Mouse (Mus musculus) fat pad, adult 2 months (tissue): ENCODE measurements at regions not wholly inside any gene's neighbourhood (a gene's known extent, or its start where the extent isn't known, plus 50 kb on each side); places are given as distances from the start of the nearest gene placed in this dataset.

Source experiments
- DNase-seq: peaks from one replicate; pipeline ENCODE4 v3.0.0-alpha.2; 2011; ENCODE audit warnings: low read depth, low spot score; ENCODE audit errors: extremely low read depth

- no peak for DNase-seq
Observed at GRCm38 (mm10) chr15:55966780-55967179, 1510.6 kb downstream of the Slc22a22 start.

DNA sequence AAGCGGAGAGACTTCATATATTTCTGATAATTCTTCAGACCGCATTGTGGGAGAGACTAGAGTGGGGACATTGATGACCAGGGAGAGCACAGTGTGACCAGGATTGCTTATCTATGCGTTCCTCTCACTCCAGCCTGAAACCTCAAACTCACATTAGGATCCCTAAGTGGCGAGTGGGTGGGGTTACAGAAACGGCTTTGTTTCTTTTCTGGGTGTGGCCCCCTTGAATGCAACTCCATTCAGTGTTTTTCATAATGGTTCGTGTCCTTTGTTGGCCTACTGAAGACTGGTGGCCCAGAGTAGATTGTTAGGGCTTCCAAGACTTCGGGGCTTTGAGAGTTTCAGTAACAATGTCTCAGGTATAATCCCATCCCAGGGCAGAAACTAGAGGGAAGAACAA lies 1512.1 kb downstream of the Slc22a22 start:
- no peak for DNase-seq

DNA sequence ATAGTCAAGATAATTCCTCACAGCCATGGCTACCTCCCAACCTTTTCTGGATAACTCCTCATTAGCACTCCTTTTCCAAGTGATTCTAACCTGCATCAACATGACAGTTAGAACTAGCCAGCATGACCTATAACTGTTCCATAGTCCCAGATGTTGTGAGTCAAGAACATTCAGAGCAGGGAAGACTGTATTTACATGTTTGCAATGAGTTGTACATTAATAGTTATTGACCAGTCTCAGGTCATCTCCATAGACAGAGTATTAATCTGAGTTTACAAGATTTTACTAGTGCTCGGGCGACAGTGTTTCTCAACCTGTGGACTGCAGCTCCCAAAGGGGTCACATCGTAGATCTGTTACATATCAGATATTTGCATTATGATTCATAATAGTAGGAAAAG lies 1515.3 kb downstream of the Slc22a22 start:
- DNase-seq = no peak
